Mouse (Mus musculus) layer of hippocampus, postnatal 25 days (tissue): ENCODE data around the gene Necab2. TPM values are rescaled to one million over a fixed set of nuclear protein-coding genes. Genes with fewer than 3 reads are reported as not detected.
A peak's percentile ranks its signal among the peaks of the same experiment; 100 is the strongest.

Source experiments
- DNase-seq, 2 experiments: peaks; one replicate each; pipeline ENCODE4 v3.0.0; 2022; ENCODE audit warnings: mixed read lengths in 2 of 2, low spot score in 1 of 2; ENCODE audit errors: extremely low spot score in 1 of 2
- total RNA-seq, 2 experiments: library from RNA; stranded (reverse); gene quantifications; 2 replicates each; pipeline ENCODE4 v1.2.3; 2021

The Necab2 gene
- total RNA-seq, 2 experiments from 2014 or later = 101 to 115 TPM

- DNase-seq = no peak
These were observed 18.7 kb upstream of the Necab2 start for GRCm38 (mm10) chr8:119427634-119428349.

GRCm38 (mm10) chr8:119428350-119428740 lies 18.2 kb upstream of the Necab2 start:
- DNase-seq = no peak

DNA sequence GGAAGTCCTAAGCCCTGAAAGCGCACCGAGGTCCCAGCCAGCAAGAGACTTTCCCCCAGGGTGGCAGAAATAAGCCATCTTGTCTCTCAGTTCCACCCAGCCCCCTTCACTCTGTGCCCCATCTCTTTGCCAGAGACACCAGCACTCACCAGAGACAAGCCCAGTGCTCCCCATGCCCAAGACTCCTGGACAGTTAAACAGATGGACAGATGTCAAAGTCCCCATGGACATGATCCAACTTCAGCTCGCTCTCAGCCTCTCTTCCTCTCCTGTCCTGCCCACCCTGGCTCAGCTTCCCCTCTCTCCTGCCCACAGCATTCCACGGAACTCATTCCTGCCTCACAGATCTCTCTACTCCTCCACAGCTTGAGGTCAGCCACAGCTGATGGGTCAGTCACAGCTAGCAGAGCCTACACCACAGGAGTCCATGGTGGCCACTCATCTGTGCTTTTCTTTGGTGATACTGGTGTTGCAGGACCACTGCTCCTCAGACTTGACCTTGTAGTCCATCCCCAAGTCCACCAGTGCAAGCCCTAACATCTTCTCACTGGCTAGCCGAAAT lies 17.7 kb upstream of the Necab2 start:
- DNase-seq = no peak

DNA sequence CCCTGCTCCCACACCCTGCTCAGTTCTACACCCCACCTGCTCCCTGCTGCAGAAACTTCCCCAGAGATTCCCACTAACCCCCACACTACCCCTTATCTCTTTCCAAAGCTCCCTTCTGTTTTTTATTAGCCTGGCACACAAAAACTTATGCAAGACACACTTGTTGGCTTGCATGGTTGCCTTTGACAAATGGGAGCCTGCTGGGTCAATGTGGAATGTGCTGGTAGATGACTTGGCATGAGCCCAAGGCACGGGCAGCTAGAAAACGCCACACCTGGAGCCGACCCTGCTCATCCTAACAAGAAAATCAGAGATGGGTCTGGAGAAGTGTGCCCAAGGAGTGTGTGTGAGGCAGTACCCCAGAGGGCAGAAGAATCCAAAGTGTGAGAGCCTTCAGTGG lies 17.0 kb upstream of the Necab2 start:
- no peak for DNase-seq

DNA sequence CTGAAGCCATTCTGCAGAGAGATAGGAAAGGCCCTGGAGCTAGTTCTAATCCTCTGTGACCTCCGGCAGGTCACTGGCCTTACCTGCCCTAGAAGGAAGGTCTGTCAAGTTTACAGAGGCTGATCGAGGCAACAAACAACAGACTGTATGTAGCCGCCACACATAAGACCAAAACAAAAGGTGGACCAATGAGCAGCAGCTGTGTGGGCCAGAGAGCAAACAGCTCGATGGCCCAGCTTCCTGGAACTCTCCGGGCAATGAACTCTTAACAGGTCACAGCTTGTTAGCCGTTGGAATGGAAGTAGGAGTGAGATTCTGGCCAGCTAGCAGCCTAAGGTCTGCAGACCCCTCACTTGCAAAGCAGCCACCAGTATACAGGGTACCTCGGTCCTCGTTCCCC lies 16.3 kb upstream of the Necab2 start:
- no peak for DNase-seq

DNA sequence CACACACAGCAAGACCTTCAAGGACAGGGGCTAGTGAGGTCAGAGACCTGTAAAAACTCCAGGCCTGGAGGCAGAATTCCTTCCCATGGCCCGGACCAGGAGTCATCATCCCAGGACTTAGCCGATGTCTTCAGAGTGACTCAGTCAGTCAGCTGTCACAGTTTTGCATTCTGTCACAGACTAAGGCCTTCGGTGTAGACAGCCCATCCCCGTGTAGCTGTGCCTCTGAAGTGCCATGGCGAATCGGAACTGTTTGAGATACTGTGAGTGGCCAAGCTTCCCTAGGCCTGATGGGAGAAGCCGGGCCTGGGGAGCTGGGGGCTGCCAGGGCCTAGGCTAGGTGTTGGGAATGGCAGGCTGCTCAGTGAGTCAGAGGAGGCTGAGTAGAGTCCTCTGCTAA lies 15.8 kb upstream of the Necab2 start:
- no peak for DNase-seq

GRCm38 (mm10) chr8:119432372-119432771 lies 14.1 kb upstream of the Necab2 start:
- DNase-seq = no peak

DNA sequence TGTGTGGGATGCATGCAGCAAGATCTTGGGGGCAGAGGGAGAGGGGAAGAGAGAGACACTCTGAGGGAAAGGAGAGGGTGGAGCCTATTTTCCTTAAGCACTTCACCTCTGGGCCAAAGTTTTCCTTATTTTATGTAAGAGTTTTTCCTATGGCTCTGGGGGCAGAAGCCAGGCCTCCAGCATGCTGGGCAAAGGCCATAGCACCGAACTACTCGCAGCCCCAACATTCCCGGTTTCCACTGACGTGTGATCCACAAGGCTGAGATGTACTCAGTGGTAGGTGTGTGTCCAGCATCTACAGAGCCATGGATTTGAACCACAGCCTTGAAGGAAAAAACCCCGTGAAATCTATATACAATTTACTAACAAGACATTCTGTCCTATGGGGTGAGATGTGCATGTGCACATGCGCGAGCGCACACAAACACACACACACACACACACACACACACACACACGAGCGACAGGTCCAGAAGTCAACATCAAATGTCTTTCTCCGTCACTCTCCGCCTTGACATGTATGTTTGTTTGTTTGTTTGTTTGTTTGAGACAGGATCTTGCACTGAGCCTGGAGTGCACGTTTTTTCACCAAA lies 12.8 kb upstream of the Necab2 start, which contains the start of gene Osgin1:
Gene Osgin1, plus strand, starts transcription at position 543 of the 593 bp plus-strand sequence.
- no peak for DNase-seq

DNA sequence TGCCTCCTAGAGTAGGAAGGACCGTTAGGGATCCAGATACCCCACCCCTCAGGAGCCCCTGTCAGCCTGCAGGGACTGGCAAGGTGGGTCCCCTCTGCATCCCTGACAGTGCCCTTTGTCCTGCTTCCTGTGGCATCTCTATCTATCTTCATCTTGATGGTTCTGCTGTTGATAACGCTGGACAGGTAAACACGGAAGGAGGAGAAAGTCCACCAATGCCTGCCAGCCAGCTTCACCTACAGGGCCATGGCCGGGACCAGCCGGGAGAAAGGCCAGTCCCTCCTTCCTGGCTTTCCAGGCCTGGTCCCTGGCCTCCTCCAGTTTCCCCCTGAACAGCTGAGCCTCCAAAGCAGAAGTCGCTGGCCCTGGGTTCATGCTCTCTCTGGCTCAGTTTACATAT lies 11.9 kb upstream of the Necab2 start:
- DNase-seq = no peak

- DNase-seq = no peak
These were observed 11.0 kb upstream of the Necab2 start for GRCm38 (mm10) chr8:119435527-119435926.

DNA sequence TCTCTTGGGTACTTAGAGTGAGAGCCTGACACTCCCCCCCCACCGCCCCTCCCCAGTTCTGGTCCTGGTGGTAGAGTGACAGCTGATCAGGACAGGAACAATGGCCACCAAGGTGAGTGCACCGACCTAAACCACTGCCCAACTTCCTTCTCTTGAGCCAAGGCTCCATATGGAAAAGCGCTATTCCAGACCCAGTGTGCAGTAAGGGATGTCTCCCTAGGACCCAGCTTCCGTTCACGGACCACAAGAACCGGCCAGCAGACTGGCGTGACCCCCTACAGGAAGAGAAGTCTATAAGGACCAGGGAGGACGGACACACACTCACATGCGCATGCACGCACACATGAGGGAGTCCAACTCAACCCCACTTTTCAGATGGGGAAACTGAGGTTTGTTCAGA lies 10.2 kb upstream of the Necab2 start:
- no peak for DNase-seq

- no peak for DNase-seq
These were observed 9.6 kb upstream of the Necab2 start for GRCm38 (mm10) chr8:119436933-119437332.

DNA sequence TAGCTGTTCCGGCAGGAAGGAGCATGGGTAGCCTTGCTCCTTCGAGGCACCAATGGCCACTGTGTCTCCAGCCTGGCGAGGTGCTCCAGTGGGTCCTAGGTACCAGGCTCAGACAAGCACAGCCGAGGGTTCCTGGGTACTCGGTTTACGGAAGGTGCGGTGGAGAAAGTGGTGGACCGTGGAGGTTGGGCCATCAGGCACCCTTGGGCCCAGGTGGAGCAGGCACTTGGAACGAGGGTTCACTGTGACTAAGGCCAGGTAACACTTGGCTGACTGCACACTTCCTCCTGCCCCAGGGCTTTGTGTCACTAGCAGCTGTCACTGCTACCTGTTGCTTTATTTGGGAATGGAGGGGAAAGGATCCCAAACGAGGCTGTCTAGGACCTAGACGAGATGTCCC lies 9.0 kb upstream of the Necab2 start:
- no peak for DNase-seq

- DNase-seq = no peak
These were observed 7.6 kb upstream of the Necab2 start for GRCm38 (mm10) chr8:119438876-119439275.

DNA sequence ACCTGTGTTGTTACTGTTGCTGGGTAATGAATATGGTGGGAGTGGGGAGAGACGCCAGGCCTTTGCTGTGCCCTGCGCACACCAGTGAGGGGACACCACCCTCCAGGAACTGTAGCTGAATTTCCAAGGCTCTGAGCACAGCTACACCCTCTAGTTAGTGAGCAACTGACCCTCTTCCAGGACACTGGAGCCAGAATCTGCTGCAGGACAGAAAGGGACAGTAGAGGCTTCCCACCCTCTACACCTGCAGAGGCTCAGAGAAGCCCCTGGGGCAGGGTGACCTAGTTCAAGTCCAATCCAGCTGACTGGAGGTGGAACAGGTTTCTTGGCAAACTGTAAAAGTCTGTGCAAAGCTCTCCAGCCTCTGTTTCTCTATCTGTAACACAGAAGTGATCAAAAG lies 7.1 kb upstream of the Necab2 start:
- no peak for DNase-seq

GRCm38 (mm10) chr8:119439893-119440249 lies 6.6 kb upstream of the Necab2 start:
- DNase-seq = no peak

DNA sequence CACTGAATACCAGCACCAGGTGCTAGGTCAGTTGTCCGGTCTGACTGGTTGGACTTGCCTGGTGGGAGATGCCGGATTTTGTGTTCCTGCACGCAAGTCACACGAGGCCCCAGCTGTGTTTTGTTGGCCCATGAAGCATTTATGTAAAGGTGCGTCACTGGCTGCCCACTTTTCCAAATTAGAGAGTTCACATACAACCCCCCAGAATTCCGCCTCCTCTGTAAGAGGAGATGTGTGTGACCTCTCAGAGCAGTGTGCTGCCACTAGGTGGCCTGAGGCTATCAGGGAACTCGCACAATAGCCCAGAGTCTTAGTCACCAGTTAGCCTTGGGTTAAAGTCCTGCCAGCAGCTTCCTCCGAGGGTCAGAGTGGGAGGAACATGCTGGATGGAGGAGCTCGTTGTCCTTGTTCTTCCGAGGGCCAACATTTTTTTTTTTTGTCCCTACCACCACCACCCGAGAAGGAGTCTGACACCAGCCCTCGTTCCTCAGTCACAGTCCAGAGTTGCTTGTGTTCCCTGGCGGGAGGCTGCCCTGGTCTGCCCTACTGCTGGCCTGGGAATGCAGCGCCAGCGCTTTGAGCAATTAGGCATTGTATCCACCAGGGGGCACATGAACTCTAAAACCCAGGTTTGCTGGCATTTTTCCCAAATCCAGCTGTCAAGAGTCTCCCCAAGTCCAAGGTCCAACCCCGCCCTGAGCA lies 6.1 kb upstream of the Necab2 start:
- DNase-seq = peak in 1 of 2 experiments; percentile 54

DNA sequence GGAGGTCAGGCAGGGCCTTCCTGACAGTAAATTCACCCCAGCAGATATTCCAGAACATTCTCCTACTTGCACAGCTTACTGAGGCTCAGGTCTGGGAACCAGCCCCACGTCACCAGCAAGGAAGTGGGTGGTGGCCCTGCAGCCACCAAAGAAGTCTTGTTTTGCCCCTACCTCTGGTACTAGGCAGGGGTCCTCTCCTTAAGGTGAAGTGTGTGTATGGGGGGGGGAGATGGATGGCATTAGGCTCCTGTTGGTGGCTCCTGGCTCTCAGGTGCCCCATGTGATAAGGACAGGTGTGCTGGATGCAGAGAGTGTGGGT lies 5.6 kb upstream of the Necab2 start:
- DNase-seq = no peak

DNA sequence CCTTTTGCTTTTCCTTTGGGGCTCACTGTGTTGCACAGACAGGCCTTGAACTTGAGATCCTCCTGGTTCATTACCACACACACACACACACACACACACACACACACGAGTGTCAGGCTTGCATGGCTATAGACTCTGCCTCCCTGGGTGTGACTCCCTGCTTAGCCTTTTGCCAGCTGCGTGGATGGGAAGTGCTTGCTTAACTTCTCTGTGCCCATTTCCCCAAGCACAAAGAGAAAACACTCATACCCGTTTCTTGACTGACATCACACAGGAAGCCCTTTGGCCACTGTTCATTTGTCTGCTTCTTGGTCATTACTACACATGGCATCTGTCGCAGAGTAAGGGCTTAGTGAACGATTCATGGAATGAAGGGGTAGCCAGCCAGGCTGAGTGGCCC lies 4.5 kb upstream of the Necab2 start:
- DNase-seq = no peak

DNA sequence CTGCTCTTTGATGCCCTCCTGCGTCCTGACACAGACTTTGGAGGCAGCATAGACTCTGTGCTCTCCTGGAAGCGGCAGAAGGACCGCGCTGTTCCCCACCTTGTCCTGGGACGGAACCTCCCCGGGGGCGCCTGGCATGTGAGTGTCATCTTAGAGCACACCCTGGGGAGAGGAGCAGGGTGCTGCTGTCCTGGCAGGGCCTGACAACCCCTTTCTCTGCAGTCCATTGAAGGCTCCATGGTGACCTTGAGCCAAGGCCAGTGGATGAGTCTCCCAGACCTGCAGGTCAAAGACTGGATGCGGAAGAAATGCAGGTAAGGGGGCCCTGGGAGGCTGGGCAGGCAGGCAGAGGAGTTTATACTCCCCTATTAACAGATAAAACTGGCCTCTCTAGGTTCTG lies 3.5 kb upstream of the Necab2 start:
- no peak for DNase-seq

DNA sequence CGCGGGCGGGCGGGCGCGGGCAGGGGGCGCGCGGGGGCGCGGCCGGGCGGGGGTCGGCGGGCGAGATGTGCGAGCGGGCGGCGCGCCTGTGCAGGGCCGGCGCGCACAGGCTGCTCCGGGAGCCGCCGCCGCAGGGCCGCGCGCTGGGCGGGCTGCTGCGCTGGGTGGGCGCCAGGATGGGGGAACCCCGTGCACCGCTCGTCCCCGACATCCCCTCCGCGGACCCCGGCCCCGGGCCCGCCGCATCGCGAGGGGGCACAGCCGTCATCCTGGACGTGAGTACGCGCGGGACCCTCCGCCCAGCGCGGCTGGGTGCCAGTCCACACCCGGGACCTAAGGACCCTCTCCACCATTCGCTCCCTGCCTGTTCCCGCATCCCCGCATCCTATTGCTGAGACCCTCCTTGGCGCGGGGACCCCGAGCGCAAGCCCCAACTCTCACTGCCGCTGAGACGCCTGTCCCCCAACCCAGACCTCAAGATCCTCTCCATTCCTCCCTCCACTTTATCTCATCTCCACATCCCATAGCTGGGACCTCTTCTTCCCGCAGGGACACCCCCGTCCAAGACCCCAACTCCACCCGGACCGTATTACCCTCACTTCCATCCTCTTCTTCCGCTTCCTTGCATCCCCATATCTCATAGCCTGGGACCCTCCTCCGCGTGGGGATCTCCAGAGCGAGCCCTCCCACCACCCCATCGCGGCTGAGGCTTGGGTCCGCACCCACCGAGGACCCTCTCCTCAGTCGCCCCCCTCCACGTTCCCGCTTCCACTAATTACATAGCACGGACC lies 666 bp downstream of the Necab2 start:
- DNase-seq = no peak
